14 mouse cellular contexts compared by ENCODE assay signal in the genomic region with DNA sequence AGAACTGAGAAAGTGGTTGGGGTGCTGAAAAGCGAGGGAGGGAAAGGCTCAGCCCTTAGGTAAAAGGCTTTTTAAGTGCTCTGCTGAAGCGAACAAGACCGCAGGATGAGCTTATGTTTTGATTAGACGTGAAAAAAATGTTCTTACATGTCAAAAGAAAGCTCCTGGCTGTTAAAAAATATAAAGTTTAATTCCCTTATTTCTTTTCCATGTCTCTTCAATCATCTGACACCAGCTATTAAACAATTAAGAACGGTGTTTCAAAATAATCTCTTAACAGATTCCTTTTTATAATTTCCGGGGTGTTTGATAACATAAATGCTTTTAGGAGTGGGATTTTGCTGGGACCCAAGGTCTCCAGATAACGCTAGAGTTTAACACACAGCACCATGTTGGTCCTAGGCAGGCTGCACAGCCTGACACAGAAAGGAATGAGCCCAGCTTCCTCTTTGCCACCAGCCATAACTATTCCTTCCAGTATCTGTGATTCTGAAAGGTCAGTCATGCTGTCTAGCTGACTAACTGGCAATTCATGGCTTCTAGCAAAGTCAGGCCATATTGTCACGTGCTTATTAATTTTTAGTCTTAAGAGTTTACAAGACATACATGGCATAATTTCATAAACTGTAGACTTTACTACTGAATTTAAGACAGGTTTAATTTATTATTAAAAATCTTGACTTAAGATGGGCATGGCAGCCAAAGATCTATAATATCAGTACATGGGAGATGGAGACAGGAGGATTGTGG.
A peak's percentile ranks its signal among the peaks of the same experiment; 100 is the strongest.
DNase-seq lines count a peak whose midpoint lies in the region; ATAC-seq and TF ChIP-seq lines count a peak whose summit lies in the region.
"Had no signal": no experiment of that assay in that cellular context is flagged by ENCODE, and none has a peak within 500 bp of the region (broad histone marks: within the 10 kb centered on the region; RNA-seq: fewer than 3 reads in every experiment).

No protein-coding gene starts in this region.

- no peaks in the 10 kb centered on the region; the same call in 1 of the 2 replicates for H3K79me2 ChIP-seq in CH12.LX (replicated peaks; ENCODE audit: control insufficient read depth, extremely low read depth, insufficient read depth, poor library complexity, severe bottlenecking)

- H3K9me3 ChIP-seq in kidney, embryonic 14.5 days (ENCODE audit: control insufficient read depth, low read length): no peaks in the 10 kb centered on the region
- peaks cover 3% of the 10 kb centered on the region for H3K9me3 ChIP-seq in CH12.LX (replicated peaks; ENCODE audit: low read length)
- H3K9me3 ChIP-seq in limb, embryonic 10.5 days (replicated peaks): peaks cover 2% of the 10 kb centered on the region; the same call in 1 of the 2 replicates
- H3K9me3 ChIP-seq: hindbrain, embryonic 13.5 days had no signal

- no peak for TF ChIP-seq POLR2A in CH12.LX (IDR thresholded peaks at IDR 0.05; ENCODE audit: low read depth, low read length)

- no peaks in the 10 kb centered on the region for H3K36me3 ChIP-seq in kidney, embryonic 14.5 days (ENCODE audit: control insufficient read depth, insufficient read depth, low read length)
- no peaks in the 10 kb centered on the region for H3K36me3 ChIP-seq in CH12.LX (replicated peaks in 1 of 2; ENCODE audit: control insufficient read depth in 1 of 2, insufficient read depth in 1 of 2, low read length in 1 of 2)
- H3K36me3 ChIP-seq in limb, embryonic 10.5 days: no peaks in the 10 kb centered on the region
- H3K36me3 ChIP-seq: hindbrain, embryonic 13.5 days had no signal

- no peak; the same call in 1 of the 2 replicates for TF ChIP-seq RAD21 in CH12.LX (IDR thresholded peaks at IDR 0.05; ENCODE audit: low read depth, low read length)

- H3K4me3 ChIP-seq in kidney, embryonic 14.5 days (ENCODE audit: low read length): no peak overlapping the region
- no peak overlapping the region for H3K4me3 ChIP-seq in CH12.LX (replicated peaks in 1 of 3; ENCODE audit: low read depth in 2 of 3, low read length in 2 of 3, poor library complexity in 1 of 3)
- H3K4me3 ChIP-seq in limb, embryonic 10.5 days: no peak overlapping the region
- H3K4me3 ChIP-seq: hindbrain, embryonic 13.5 days had no signal

- TF ChIP-seq CTCF in CH12.LX (conservative IDR thresholded peaks at IDR 0.05 in 1 of 2, IDR thresholded peaks at IDR 0.05 in 1 of 2; ENCODE audit: low read depth in 2 of 2, low read length in 2 of 2): no peak

- H3K9ac ChIP-seq in kidney, embryonic 14.5 days (ENCODE audit: low read depth, low read length): no peak overlapping the region
- peak overlapping the region; percentile 55 for H3K9ac ChIP-seq in CH12.LX (ENCODE audit: insufficient read depth, low read depth)
- H3K9ac ChIP-seq: hindbrain, embryonic 13.5 days had no signal

- ATAC-seq in kidney, embryonic 14.5 days (ENCODE audit: low FRiP score, low TSS enrichment): no peak
- ATAC-seq in CD4-positive, CD25-positive, alpha-beta regulatory T cell, adult 4 months: peak; percentile 26
- ATAC-seq in activated CD4-positive, CD25-positive, alpha-beta regulatory T cell, adult 4 months: no peak

- H3K4me1 ChIP-seq in kidney, embryonic 14.5 days (ENCODE audit: control insufficient read depth, insufficient read depth, low read length): peaks cover 10% of the 10 kb centered on the region
- H3K4me1 ChIP-seq in CH12.LX (ENCODE audit: control insufficient read depth in 1 of 2, insufficient read depth in 2 of 2): peaks cover 3 to 32% of the 10 kb centered on the region in 2 experiments
- H3K4me1 ChIP-seq in limb, embryonic 10.5 days: peaks cover 16% of the 10 kb centered on the region
- H3K4me1 ChIP-seq: hindbrain, embryonic 13.5 days had no signal

- dilution Hi-C loops in CH12.LX (cut with MboI; ENCODE audit: extremely low pct_ligation_motif_present, extremely low pct_unique_long_range_greater_than_20kb, low sequenced_read_pairs): no loop called here

- peak overlapping the region; percentile 73; the same call in 1 of the 2 replicates for H3K27ac ChIP-seq in kidney, embryonic 14.5 days (ENCODE audit: low read depth, low read length)
- peak overlapping the region; percentile 98 for H3K27ac ChIP-seq in CH12.LX (ENCODE audit: insufficient read depth, low read depth)
- H3K27ac ChIP-seq in limb, embryonic 10.5 days: peak overlapping the region; percentile 77
- H3K27ac ChIP-seq: hindbrain, embryonic 13.5 days had no signal

- 53% methylated on average over 8 of the region's 8 CpGs for WGBS in kidney, embryonic 14.5 days
- 84% methylated on average over 8 of the region's 8 CpGs for WGBS in limb, embryonic 10.5 days

- no peak overlapping the region for H3K4me2 ChIP-seq in kidney, embryonic 14.5 days (replicated peaks; ENCODE audit: low read depth, low read length)
- H3K4me2 ChIP-seq in CH12.LX (ENCODE audit: insufficient read depth, low read depth, poor library complexity, severe bottlenecking): peak overlapping the region; percentile 60; the same call in 1 of the 2 replicates
- H3K4me2 ChIP-seq: hindbrain, embryonic 13.5 days had no signal

- no peak for TF ChIP-seq EP300 in CH12.LX (IDR thresholded peaks at IDR 0.05; ENCODE audit: low read length)

- H3K27me3 ChIP-seq in kidney, embryonic 14.5 days (ENCODE audit: control insufficient read depth, insufficient read depth, low read length): no peaks in the 10 kb centered on the region
- H3K27me3 ChIP-seq in CH12.LX (replicated peaks): no peaks in the 10 kb centered on the region
- H3K27me3 ChIP-seq in limb, embryonic 10.5 days (ENCODE audit: low read depth, poor library complexity, severe bottlenecking): no peaks in the 10 kb centered on the region
- H3K27me3 ChIP-seq: hindbrain, embryonic 13.5 days; Patski had no signal

- in situ Hi-C loops in CH12.LX (cut with MboI; ENCODE audit: low pct_ligation_motif_present, low pct_unique_long_range_greater_than_20kb, low sequenced_read_pairs): no loop called here

- DNase-seq in kidney, postnatal 4 days: no peak
- peak; percentile 45 for DNase-seq in CH12.LX (ENCODE audit: extremely low read depth)
- DNase-seq in limb, embryonic 10.5 days (ENCODE audit: low spot score): no peak
- DNase-seq in layer of hippocampus, adult 11-12 months (ENCODE audit: low spot score): no peak
- DNase-seq: cerebellum, adult 11-12 months; layer of hippocampus, adult 9-11 months; lung, adult 2 months; right cerebral cortex, postnatal 25 days; thymus, postnatal 25 days had no signal

TF ChIP-seq in CH12.LX, 34 proteins besides CTCF, POLR2A, EP300 and RAD21 (continues in another document):
- TF ChIP-seq USF2 (conservative IDR thresholded peaks at IDR 0.05; ENCODE audit: low read depth, low read length): peak; percentile 43
- no peak for TF ChIP-seq KAT2A (IDR thresholded peaks at IDR 0.05; ENCODE audit: insufficient replicate concordance, low read length)
- TF ChIP-seq MEF2A (IDR thresholded peaks at IDR 0.05; ENCODE audit: borderline replicate concordance, low read depth, low read length): no peak
- peak; percentile 46; the same call in 1 of the 2 replicates for TF ChIP-seq TBP (conservative IDR thresholded peaks at IDR 0.05; ENCODE audit: low read depth, low read length)
- TF ChIP-seq ZKSCAN1 (IDR thresholded peaks at IDR 0.05; ENCODE audit: borderline replicate concordance, low read depth, low read length): no peak
- TF ChIP-seq ZC3H11A (IDR thresholded peaks at IDR 0.05; ENCODE audit: low read depth, low read length): no peak
- TF ChIP-seq ZMIZ1 (IDR thresholded peaks at IDR 0.05; ENCODE audit: low read depth, low read length): no peak
- peak; percentile 62; the same call in 1 of the 2 replicates for TF ChIP-seq MYC (IDR thresholded peaks at IDR 0.05; ENCODE audit: low read depth, low read length)
- TF ChIP-seq JUN (IDR thresholded peaks at IDR 0.05; ENCODE audit: insufficient read depth, low read depth, low read length): no peak
- no peak for TF ChIP-seq MAFK (IDR thresholded peaks at IDR 0.05; ENCODE audit: insufficient replicate concordance, low read length)
- TF ChIP-seq CHD2 (IDR thresholded peaks at IDR 0.05; ENCODE audit: low read length): no peak
- no peak for TF ChIP-seq NRF1 (IDR thresholded peaks at IDR 0.05; ENCODE audit: low read depth, low read length)
- TF ChIP-seq USF1 (IDR thresholded peaks at IDR 0.05; ENCODE audit: low read depth, low read length): no peak
- 0 out of 2 replicates have a peak, but pooled peaks have one; percentile 18 for TF ChIP-seq MAZ (IDR thresholded peaks at IDR 0.05; ENCODE audit: low read depth, low read length)
- TF ChIP-seq TCF12 (IDR thresholded peaks at IDR 0.05; ENCODE audit: low read depth, low read length): no peak; the same call in 1 of the 2 replicates
- TF ChIP-seq POLR2AphosphoS2 (IDR thresholded peaks at IDR 0.05; ENCODE audit: low read depth, low read length): no peak
- TF ChIP-seq IRF4 (IDR thresholded peaks at IDR 0.05; ENCODE audit: low read depth, low read length): no peak
- TF ChIP-seq NELFE (IDR thresholded peaks at IDR 0.05; ENCODE audit: low read depth, low read length): peak; percentile 14; the same call in 1 of the 2 replicates
- 0 out of 2 replicates have a peak, but pooled peaks have one; percentile 48 for TF ChIP-seq E2F4 (IDR thresholded peaks at IDR 0.05; ENCODE audit: insufficient replicate concordance, low read depth, low read length)
- TF ChIP-seq ETS1 (conservative IDR thresholded peaks at IDR 0.05; ENCODE audit: low read depth, low read length): no peak
- TF ChIP-seq JUND (conservative IDR thresholded peaks at IDR 0.05; ENCODE audit: low read depth, low read length): no peak
- TF ChIP-seq ZNF384 (IDR thresholded peaks at IDR 0.05; ENCODE audit: low read depth, low read length): peak; percentile 79; the same call in 1 of the 2 replicates
- TF ChIP-seq SMC3 (IDR thresholded peaks at IDR 0.05; ENCODE audit: low read depth, low read length): 0 out of 2 replicates have a peak, but pooled peaks have one; percentile 5
- peak; percentile 34; the same call in 1 of the 2 replicates for TF ChIP-seq ELF1 (IDR thresholded peaks at IDR 0.05; ENCODE audit: low read depth, low read length)
- no peak for TF ChIP-seq PAX5 (IDR thresholded peaks at IDR 0.05; ENCODE audit: low read length)
- TF ChIP-seq BHLHE40 (IDR thresholded peaks at IDR 0.05; ENCODE audit: low read depth, low read length): peak; percentile 88
- peak; percentile 56; the same call in 1 of the 2 replicates for TF ChIP-seq SIN3A (IDR thresholded peaks at IDR 0.05; ENCODE audit: low read length)
- TF ChIP-seq CHD1 (IDR thresholded peaks at IDR 0.05; ENCODE audit: low read depth, low read length): peak; percentile 90
- no peak for TF ChIP-seq HCFC1 (IDR thresholded peaks at IDR 0.05; ENCODE audit: low read depth, low read length)
- no peak for TF ChIP-seq MXI1 (IDR thresholded peaks at IDR 0.05; ENCODE audit: low read depth, low read length)
- peak; percentile 75 for TF ChIP-seq RCOR1 (conservative IDR thresholded peaks at IDR 0.05; ENCODE audit: low read depth, low read length)
- no peak for TF ChIP-seq GABPA (IDR thresholded peaks at IDR 0.05; ENCODE audit: insufficient replicate concordance, low read depth, low read length)
- TF ChIP-seq MAX (IDR thresholded peaks at IDR 0.05; ENCODE audit: low read length): peak; percentile 62
